Mouse (Mus musculus) induced T-regulatory cell, adult 2 months (primary cell): ENCODE results near the gene Pla2g4a.

ENCODE experiments used
- DNase-seq: peaks from one replicate; pipeline ENCODE4 v3.0.0-alpha.2; 2012; ENCODE audit warnings: low read depth

Pla2g4a gene

DNA sequence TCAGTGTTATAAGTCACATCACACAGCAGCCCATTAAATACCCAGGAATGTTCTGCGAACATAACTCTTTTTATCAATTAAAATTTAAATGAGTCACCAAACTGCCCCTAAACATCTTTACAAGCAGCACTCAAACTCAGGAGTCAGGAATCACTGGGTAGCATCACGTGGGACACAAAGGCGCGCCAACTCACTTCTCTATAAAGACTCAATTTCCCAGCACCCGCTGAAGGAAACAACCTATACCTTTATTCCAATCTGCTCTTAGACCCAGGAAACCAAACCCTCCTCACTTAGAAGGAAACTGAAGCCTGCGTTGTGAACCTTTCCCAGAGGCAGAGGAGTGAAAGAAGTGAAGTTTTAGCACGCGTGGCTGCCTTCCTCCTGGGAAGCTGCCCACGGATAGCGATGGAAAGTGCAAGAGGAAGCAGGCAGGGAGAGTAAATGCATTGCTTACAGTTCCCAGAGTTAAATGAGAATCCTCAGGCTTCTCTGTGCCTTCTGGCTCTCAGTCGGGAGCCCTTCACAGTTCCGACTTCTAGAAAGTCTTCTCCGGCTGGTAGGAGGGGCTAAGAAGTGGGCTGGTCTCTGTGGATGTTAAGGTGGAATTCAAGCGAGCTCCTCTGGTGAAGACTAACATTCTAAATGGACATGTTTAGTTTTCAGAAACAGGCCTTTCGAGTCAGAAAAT lies at the start of gene Pla2g4a:
Gene Pla2g4a (minus strand): TSS at position 557 of the 691 bp plus-strand sequence.
- DNase-seq, result no peak

- no peak for DNase-seq
These were observed 49.5 kb upstream of the Pla2g4a start for GRCm38 (mm10) chr1:150010629-150010979.

DNA sequence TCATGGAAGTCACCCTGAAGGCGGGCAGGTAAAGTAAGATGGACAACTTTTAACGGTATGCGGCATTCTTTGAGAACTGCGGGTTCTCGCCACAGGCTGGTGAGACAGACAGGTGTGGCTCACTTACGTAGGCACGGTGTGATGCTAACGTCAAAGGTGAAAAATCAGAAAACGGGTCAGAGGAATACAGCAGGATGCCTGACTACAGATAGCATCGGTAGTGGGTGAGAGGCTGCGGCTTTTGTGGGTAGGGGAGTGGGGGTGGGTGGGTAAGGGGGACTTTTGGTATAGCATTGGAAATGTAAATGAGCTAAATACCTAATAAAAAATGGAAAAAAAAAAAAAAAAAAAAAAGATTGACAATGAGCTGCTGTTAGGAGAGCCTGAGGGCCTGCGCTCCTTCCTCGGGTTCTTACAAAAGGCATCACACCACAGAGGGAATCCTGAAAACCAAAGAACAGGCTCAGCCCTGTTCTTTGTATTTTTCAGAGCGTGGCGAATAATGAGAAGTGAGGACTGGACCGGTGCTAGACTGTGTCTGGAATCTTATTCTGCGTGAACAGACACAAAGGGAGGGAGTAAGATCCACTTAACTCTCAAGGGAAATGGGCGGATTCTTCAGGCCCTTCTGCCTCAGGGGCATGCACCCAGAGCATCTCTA lies 49.0 kb upstream of the Pla2g4a start:
- DNase-seq, result no peak

DNA sequence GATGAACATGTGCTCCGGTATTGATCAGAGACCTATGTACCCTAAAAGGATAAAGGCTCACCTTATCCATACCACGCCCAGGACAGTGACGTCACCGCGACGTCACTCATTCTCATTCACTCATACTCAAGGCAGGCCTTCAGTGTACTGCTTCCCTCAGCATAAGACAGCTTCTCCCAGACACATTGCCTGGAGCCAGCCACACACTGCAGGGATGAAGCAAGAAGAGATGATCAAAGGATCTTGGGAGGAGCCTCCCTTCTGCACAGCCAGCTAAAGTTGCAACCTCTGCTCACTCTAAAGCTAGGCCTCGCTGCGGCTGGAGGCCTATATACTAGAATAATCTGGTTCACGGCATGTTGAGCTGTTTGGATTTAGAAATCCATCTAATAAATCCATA lies 48.0 kb upstream of the Pla2g4a start:
- DNase-seq, result no peak

GRCm38 (mm10) chr1:149975626-149976025 lies 14.5 kb upstream of the Pla2g4a start:
- DNase-seq, result no peak

DNA sequence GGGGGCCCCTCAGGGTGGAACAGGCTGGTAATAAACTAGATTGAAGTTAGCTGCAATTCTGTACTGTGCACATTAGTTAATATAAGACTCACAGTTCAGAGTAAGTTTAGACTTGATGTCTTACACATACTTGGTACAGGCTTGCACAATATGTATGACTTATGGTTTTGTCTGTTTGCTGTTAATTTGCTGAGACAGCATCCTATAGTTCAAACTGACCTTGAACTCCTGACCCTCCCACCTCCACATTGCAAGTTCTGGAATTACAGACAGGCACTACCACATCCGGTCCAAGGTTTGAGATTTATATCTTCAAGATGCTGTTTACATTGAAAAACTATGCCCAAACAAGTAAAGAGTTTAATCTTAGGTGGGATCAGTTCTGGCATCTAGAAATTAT lies 4.7 kb upstream of the Pla2g4a start:
- no peak for DNase-seq

GRCm38 (mm10) chr1:149961425-149962303 lies 574 bp upstream of the Pla2g4a start:
- DNase-seq, result no peak

DNA sequence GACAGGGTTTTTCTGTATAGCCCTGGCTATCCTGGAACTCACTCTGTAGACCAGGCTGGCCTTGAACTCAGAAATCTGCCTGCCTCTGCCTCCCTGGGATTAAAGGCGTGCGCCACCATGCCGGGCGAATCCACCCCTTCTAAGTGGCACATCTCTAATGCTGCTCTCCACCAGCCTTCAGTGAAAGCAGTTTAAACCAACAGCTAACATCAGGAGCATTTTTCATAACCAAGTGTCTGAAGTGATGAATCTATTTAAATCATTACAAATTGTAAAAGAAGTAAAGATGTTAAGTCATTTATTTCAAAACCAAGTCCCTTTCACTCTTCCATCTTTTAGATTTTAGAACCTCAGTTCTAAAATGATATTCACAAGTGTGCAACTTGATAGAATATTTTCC lies 839 bp downstream of the Pla2g4a start:
- DNase-seq, result no peak

GRCm38 (mm10) chr1:149959069-149959468 lies 2.0 kb downstream of the Pla2g4a start:
- DNase-seq, result no peak

DNA sequence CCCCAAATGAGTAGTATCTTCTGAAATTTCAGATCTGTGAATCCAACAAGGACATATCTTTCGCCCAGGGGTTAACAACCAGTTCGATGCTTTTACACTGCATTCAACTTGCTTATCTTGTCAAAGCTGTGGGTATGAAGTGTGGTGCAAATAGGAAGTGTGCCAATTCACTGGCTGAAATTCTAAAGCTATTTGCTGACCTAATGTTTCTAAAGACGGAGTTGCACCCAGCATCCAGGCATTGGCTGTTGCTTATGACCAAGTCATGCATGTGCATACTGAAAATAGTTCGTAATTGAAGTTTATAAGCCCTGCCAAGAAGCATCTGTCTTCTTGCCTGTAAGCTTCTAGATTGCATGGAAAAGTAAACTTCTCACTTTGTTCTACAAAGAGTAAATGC lies 5.6 kb downstream of the Pla2g4a start:
- DNase-seq, result no peak

DNA sequence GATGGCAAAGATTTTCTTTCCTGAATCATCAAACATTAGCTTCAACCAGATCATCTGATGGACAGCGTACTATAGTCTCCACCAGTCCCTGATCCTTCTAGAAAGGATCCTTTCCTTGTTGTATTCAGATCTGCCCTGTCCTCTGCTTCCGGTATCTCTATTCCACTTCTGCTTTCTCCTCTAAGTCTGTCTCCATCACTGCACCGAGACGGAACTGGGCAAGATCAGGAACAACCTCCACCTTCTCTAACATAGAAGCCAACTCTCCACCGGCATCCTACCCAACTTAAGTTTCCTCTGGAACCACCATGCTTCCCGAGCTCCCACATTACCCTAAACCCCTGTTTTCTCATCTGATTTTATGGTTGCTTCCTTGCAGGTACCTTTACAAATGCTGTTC lies 7.1 kb downstream of the Pla2g4a start:
- no peak for DNase-seq

DNA sequence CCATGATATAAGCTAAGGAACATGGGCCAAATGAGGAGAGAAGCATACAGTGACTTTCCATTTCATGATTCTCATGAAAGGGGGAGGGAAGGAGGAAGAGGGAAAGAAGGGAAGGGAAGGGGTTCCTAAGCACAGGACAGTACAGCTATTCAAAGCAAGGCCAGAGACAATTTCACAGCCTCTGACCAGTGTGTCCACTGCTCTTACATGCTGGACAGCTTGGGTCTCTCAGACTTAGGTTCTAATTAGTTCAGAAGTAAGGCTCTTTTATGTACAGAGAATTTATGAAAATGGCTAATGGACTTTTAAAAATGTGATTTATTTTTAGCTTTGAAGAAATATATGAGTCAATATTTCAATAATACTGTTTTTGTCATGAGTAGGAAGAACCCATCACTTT lies 9.0 kb downstream of the Pla2g4a start:
- no peak for DNase-seq

DNA sequence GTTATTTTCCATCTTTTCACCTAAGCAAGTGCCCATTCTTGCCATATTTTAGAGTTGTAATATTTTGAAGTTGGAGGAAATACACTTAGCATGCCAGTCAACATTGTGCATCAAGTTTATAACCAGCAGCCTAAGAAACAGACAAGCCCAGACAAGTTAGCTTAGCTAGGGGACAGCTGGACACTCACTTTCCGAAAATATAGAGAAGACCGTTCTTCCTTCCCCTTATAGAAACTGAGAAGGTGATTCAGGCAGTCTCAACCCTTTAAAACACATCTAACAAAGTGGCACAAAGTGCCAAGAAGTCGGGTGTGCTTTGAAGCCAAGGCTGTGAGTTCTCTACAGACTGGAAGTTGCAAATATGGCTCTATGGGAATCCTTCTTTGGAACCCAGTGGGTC lies 10.4 kb downstream of the Pla2g4a start:
- DNase-seq, result no peak

GRCm38 (mm10) chr1:149950254-149950653 lies 10.8 kb downstream of the Pla2g4a start:
- no peak for DNase-seq

DNA sequence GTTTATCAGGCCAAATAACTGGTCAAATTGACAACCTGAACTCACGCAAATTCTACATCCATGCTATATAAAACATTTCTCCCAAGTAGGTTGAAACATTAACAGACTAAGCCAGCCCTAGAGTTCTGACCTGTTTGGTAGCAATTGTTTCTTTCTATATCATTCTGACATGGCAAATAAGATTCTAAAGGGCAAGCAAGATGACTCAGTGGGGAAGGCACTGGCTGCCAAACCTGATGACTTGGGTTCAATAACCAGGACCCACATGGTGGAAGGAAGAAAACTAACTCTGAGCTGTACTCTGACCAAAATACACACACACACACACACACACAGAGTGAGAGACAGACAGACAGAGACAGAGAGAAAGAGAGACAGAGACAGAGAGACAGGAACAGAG lies 11.8 kb downstream of the Pla2g4a start:
- no peak for DNase-seq

- DNase-seq, result no peak
These were observed 12.8 kb downstream of the Pla2g4a start for GRCm38 (mm10) chr1:149948066-149948825.

GRCm38 (mm10) chr1:149946993-149947392 lies 14.1 kb downstream of the Pla2g4a start:
- no peak for DNase-seq

DNA sequence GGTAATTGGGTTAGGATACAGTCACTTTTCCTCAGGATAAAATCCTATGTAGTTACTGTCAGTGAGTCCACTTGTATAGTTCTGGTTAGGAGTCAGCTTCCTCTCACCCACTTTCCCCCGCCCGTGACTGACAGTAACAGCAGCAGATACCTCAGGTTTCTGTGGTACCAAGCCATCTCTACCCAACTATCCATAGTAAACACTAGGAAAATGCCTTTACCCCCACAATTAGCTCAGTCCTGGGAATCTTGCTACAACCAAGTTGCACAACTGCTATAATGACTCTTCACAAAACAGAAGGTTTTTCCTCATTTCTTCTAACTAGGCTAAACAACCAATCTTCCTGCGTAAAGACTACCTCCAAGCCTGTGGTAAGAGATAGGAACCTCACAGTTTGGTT lies 14.7 kb downstream of the Pla2g4a start:
- DNase-seq, result no peak

DNA sequence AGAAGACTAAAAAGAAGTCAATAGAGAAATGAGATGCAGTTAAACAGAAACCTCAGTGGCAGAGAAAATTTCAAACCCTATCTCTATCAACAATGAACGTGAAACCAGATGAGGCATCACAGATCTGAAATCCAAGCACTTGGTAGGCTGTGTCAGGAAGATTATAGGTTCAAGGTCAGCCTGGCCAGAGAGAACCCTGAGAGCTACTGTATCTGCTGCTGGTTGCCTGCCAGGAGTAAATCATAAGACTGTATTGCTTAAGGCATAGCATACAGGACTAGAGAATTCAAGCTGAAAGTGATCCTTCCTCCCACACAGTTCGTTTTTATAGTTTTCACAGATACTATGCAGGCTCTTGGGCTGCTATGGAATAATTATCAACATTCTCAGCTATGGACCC lies 17.5 kb downstream of the Pla2g4a start:
- DNase-seq, result no peak

GRCm38 (mm10) chr1:149940301-149940700 lies 20.8 kb downstream of the Pla2g4a start:
- DNase-seq, result no peak

- no peak for DNase-seq
These were observed 21.6 kb downstream of the Pla2g4a start for GRCm38 (mm10) chr1:149939261-149940032.
